Mouse (Mus musculus) gastrocnemius, postnatal 36 days (tissue): ENCODE data around the gene G0s2. TPM values are rescaled to one million over a fixed set of nuclear protein-coding genes. Genes with fewer than 3 reads are reported as not detected.
A peak's percentile ranks its signal among the peaks of the same experiment; 100 is the strongest.
"Not testable (repeated sequence)": the region's sequence is repeated elsewhere in the genome, so short reads cannot be mapped to it uniquely, and the experiment has no call there.

Experiments used
- DNase-seq, 2 experiments: peaks; one replicate each; pipeline ENCODE4 v3.0.0; 2022
- intact Hi-C: fragments of 180-260 bp; cut with DNase I; formaldehyde crosslinking; loops from one replicate; pipeline ENCODE4 v1.15.1; 2025
- total RNA-seq, 2 experiments: library from RNA; stranded (reverse); gene quantifications; 2 replicates each; pipeline ENCODE4 v1.2.3; 2021

The G0s2 gene
- total RNA-seq, 2 experiments from 2014 or later, result 13.2 to 15.9 TPM

DNA sequence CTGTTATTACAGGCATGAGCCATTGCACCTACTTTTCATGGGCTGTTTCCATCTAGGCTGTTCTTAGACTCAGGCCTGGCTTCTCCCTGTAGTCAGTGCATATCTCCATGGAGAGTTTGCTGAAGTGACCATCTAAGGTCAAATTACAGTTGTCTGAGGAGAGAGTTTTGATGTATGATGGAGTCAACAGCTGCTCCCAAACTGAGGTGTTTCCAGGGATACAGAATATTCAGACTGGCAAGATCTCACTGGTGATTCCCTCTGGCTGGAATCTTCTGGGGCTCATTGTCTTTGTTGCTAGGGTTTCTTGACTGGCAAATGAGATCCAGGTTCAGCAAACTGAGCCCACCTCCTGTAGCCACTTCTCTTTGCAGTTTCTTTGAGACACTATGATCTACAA lies 17.7 kb upstream of the G0s2 start:
- intact Hi-C loops, result no loop called here
- no peak for DNase-seq

DNA sequence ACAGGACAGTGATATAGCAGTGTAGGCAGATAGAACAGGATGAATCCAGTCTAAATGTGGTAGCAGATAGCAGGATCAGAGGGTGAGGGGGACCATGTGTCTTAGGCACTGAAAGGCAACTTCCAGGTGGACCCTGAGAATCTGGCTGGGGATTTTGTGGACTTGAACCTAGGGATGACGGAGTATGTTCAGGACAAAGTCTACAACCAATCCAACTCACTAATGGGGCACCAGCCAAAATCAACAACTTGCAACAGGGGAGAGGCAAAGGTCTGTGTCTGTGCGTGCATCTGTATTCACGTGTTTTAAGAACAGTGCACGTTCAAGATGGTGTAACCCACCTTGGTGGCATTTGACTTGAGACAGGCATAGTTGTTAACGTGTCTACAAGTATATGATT lies 16.9 kb upstream of the G0s2 start:
- no peak for DNase-seq
- intact Hi-C loops, result no loop called here

DNA sequence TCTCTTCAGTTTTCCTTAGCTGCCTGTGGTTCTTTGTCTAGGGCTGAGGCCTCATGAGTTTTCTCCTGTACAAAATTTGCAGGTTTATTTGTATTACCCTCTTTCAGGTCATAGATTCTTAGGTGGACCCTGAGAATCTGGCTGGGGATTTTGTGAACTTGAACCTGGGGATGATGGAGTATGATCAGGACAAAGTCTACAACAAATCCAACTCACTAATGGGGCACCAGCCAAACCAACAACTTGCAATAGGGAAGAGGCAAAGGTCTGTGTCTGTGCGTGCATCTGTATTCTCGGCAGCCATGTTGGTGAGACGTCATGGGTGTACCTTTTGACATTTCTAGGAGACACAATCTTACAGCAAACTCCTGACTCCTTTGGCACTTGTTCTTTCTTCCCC lies 16.1 kb upstream of the G0s2 start:
- DNase-seq, result no peak
- intact Hi-C loops, result no loop called here

DNA sequence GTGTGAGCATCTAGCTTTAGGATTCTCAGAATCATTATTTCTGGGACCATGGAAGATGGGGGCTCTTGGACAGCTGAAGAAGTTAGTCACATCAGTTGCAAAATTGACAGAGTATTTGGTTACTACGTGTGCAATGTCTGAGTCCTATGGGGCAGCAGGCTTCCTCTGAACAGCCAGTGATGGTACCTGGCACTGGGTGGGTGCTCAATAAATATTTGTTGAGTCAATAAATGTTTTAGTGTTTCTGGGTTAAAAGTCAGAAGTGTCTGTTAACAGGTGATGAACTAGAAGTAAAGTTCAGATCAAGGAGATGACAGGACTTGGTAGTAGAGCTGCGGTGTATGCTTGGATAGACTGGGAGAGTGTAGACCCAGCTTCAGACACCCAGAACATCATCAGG lies 14.6 kb upstream of the G0s2 start:
- DNase-seq, result no peak
- intact Hi-C loops, result no loop called here

DNA sequence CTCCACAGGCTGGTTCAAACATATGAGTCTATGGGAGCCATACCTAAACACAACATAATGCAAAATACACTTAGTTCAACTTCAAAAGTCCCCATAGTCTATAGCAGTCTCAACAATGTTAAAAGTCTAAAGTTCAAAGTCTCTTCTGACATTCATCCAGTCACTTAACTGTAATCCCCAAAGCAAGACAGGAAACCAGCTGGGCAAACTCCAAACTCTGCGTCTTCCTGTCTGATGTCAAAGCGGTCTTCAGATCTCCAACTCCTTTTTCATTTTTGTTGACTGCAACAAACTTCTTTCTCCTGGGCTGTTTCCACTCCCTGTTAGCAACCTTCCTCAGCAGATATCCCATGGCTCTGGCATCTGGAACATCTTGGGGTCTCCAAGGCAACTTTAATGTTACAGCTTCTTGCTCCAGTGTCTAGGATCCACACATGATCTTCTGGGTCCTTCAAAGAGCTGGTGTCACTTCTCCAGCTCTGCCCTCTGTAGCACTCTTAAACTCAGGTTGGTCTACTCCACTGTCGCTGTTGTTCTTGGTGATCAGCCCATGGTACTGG lies 12.8 kb upstream of the G0s2 start:
- DNase-seq, intact Hi-C loops: not testable (repeated sequence)

DNA sequence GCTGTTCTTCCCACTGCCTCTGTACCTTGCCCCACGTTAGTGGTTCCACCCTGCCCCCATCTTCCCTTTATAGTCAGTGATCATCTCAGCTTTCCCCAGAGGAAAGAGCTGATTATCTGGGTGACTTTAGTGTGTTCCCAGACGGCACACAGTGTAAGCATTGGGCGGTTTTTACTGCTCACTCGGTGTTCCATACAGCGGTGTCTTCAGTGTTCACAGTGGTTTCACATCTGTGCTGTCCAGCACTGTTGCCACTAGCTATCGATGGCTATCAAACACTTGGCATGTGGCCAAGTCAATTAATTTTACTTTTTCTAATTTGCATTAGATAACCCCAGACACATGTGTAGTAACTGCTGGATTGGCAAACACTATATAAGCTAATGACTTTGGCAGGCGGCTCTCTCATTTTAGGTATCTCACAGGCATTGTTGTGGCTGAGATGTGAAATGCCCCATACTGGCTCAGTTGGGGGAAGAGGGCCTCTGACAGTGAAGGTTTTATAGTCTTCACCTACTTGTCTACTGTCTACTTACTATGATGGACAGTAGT lies 11.3 kb upstream of the G0s2 start:
- no peak for DNase-seq
- intact Hi-C loops, result no loop called here

DNA sequence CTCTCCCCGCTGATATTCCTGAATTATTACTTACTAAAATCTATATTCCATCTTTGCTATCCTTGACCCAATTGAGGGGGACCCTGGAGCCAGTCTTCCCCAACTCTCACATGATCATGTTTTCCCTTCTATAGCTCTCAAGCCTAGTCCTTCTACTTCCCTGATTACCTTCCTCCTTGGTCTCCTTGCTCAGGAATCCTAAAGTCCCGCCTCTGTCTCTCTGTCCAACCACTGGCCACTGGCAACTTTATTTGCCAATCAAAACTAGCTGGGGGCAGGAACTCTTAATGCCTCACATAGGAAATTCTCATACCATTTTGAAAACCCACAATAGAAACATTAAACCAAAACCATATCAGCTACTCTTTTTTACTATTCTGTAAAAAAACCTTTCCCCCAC lies 8.3 kb upstream of the G0s2 start:
- intact Hi-C loops, result loop anchor here (2.0 kb wide), 1 partner anchor 33 kb away; no protein-coding TSS in a partner anchor
- DNase-seq, result no peak

DNA sequence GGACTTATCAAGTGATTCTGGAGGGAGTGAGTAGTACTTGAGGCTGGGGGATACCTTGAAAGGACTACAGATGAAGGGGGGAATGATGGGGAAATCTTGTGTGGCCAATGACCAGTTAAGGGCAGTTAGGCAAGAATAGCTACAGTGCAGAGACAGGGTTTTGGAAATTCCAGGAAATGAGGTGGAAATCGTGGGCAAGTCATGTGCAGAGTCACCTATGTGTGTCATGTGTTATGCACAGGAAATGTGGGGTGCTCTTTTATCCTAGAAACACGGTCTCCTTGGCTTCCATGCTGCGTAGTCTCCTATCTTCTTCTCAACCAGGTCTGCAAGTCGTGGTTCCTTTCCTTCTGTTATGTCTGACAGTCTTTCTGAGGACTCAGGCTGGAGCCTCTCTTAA lies 6.5 kb upstream of the G0s2 start:
- intact Hi-C loops, result no loop called here
- DNase-seq, result no peak

DNA sequence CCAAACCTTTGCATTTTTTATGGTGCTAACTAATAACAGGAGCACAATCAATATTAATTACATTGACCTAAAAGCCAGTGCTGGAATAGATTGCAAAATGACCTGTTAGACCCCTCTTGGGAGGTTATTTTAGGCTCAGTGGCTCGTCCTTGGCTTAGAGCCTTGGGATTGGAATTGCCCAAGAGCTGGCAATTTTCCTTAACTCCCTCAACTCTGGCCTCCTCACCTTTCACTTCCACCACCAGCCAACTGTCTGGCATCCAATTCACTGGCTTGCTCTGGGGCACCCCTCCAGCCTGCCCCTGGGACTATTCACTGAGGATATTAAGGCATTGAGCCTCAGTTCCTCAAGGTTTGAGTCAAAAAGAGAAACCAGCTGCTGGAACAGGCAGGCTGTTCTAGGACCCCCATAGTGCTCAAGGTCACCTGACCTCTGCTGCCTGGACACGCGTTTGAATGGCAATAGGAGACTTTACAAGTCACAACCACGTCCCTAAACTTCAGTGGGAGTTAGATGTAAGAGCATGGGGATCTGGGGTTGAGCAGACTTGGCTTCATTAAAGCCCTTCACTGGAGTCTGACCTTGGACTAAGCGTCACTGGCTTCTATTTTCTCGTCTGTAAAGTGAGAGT lies 5.5 kb upstream of the G0s2 start:
- peak; percentile 54 to 58 for DNase-seq
- intact Hi-C loops, result no loop called here

DNA sequence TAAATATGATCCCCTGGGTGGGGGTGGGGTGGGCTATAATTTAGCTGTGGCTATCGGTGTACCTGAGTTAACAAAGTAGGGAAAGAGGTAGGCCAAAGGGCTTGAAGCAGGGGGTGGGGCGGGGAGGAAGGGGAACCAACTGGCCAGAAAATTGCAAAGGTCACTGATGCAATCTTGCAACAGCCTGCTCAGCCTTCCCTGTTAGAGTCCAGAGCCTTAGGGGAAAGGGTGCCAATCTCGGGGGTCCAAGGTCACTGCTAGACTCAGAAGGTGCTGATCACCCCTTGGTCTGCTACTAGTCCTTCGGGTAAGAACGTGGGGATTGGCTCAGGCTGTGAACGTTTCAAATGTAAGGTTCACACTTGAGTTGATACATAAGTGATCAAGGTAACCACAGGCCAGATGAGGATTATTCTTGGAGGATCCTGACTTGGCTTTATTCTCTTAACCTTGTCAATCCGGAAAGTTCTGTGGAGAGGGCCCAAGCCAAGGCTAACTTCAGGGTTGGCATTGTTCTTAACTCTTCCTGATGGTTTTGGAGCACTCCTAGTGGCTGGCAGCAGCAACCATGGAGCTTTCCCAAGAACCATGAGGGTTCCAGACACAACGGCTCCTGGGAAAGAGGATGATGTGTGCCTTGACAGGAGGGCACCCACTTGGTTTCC lies 1.5 kb upstream of the G0s2 start:
- no peak for DNase-seq
- intact Hi-C loops, result no loop called here

DNA sequence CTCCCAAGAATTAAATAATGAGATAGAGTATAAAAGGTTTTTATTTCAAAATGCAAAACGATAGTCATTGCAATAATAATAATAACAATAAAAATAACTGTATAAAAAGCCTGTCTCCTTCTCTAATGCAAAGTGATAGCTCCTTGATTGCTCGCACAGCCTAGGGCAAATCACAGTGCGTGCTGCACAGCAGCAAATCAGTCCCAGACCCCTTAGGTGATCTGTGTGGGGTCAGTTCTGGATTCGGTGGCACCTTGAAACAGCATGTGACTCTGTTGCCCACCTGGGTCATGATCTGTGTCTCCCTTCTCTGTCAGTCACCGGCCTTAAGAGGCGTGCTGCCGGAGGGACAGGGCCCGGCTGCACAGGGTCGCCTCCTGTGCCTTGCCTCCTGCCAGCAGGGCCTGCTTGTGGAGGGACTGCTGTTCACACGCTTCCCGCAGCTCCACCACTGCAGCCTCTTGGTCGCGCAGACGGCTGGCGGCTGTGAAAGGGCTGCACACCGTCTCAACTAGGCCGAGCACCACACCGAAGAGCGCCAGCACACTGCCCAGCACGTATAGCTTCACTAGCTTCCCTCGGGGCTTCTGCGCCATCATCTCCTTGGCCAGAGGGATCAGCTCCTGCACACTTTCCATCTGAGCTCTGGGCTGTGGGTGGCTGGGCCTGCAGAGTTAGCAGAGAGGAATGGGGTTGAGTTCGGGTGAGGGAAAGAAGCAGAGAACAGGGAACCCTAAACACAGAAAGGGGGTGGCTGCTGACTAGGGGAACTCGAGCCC lies 691 bp downstream of the G0s2 start:
- DNase-seq, result peak in 1 of 2 experiments; percentile 51
- intact Hi-C loops, result loop anchor here (2.0 kb wide), 1 partner anchor 44 kb away; no protein-coding TSS in a partner anchor

DNA sequence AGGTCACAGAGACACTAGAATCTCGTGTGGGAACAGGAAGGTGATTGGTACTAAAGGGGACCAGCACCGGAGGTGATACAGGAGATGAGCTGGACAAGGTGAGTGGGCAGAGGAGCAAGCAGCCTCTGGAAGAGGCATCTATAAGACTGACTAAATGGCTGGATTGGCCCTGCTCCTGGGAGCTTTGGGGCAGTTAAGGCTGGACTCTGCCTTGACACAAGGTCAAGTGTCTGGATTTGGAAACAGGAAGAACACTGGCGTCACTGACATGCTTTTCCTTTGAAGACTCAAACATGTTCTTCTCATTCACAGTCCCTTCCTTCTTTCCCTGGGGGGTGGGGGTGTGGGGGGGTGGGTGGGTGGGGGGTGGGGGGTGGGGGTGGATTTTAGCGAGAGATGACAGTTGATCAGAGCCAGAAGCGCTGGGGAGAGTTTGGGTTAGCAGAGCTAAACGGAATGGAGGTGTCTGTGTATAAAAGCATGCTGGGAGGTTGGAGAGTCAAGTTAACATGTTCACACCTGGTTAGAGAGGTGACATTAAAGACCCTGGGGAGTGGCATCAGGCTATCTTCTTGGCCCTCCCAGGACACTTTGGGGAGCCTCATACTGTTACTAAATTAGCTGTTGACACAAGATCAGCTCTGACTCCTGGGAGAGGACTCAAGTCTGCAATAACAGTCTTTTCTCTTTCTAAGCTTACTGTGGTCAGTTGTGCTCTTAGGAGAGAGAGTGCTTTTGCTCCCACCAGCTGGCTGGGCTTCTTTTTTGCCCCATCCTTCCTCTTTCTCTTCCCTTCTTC lies 1.9 kb downstream of the G0s2 start:
- DNase-seq, result no peak
- intact Hi-C loops, result no loop called here

DNA sequence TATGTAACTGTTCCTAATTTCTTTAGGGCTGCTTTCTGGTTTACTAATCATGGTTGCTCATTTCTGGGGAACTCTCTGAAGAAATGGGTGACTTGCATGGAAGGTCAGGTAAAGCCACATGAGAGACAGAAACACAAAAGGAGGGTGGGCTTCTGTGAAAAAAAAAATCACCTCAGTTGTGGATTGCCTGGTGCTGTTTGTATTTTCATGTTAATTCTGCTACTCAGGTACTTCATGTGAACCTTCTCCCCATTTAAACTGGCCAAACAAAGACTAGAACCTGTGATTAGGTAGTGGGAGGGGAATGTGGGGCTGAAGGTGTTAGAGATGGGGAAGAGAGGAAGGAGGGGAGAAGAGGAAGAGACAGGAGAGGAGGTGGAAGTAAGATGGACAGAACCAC lies 7.3 kb downstream of the G0s2 start:
- no peak for DNase-seq
- intact Hi-C loops, result no loop called here

DNA sequence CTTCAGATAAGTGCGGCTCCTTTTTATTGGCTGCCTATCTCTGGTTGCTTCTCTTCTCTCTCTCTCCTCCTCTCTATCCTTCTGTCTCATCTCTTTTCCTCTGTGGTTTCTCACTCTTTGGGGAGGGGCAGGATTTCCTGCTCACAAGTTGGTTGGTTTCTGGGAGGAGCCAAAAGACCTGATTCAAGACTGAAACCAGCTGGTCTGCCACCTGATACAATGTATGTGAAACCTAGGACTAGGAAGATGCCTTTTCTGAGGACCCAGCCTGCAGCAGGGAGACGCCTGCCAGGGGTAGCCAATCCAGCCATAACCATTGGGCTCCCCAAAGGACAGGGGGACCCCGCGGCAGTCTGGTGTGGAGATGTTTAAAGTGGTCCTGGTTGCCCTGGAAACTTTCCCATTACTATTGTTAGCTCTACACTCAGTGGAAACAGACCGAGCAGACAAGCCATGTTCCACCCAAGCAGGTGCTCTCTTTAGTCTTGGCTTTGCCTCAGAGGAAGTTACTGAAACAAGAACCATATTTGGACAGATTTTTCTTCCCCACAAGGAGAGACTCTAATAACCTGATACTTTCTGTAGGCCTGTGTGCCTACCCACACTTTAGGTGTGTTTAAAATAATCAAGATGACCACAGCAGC lies 8.9 kb downstream of the G0s2 start, which contains the start of gene Hsd11b1:
TSS of gene Hsd11b1 (minus strand) at position 121 of the 644 bp plus-strand sequence.
- DNase-seq, result no peak
- intact Hi-C loops, result no loop called here

DNA sequence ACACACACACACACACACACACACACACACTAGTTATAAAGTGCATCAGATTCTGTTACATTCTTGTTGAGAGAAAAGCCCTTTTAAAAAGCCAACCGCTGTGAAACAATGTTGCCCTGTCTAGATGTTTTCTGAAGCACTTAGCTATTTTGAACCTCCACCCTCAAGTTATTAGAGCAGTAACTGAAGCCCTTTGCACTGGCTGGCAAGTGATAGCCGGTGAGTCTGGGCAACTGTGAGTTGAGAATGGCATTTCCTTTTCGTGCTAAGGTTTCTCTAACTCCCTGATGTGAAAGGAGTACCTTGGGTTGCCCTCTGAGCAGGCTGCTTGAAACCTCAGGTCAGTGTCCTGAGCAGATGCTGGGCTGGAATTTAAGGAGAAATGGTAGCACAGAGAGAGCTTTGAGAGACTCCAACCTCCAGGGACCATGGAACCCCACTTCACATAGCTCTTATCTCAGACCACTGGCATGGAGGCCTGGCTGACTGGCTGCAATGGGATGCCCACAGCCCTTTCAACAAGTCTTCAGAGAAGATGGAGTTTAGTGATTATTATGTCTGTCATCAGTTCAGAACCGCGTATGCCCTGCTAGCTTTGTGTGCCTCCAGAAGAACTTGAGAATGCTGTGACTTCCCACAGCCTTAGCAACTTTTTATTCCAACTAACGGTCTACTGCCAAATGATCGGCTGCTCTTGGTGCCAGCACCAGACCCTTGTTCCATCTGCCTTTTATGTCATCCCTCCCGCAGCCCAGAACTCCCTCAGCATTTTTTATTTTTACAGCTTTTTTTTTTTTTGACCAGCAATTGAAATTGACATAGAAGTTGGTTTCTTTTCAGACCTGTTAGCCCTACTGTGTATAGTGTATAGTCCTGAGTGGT lies 9.8 kb downstream of the G0s2 start:
- DNase-seq, result no peak
- intact Hi-C loops, result no loop called here

DNA sequence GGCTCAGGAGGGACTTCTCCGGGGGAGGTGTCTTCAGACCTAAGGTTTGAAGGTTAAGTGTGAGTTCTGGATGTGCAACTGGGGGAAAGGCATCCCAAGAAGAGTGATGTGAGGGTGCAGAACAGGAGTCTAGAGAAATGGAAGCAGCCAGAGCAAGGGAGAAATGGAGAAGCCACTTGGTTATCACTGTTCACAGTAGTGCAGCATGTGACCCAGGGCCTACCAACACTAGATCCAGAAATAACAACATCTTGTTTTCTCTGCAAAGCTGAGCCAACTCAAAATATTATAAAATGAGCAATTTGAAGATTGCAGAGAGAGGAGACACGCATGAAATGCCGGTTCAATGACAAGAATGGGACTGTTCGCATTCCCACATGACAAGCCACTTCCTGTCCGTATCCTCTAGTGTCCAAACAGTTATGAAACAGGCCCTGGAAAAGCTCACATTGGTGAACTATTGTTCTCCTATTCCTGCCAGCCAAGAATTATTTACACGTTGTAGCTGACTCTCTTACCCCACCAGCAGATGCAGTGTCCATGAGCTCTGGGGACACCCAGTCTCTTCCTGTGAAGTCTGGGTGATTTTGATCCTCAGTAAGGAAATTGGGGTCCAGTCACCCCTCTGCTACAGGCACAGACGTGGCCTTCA lies 11.0 kb downstream of the G0s2 start:
- intact Hi-C loops, result no loop called here
- DNase-seq, result no peak

DNA sequence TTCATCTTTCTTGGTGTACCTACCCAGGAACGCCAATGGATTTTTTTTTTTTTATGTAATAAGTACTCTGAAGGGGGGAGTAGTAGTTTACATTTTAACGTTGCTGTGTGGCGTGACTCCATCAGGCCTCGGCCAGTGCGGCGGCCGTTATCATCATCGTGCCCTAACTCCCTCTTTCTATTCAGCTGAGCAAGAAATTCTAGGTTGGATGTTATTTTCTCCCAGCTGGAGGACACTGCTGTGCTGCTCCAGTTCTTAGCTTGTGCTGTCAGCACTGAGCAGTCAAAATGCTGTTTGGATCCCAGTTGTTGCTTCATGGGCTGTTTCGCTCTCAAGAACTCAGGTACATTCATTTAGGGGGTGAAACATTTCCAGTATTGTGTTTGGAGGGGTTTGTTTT lies 13.5 kb downstream of the G0s2 start:
- intact Hi-C loops, result loop anchor here (5.0 kb wide), 1 partner anchor 103 kb away; no protein-coding TSS in a partner anchor
- DNase-seq, result no peak

DNA sequence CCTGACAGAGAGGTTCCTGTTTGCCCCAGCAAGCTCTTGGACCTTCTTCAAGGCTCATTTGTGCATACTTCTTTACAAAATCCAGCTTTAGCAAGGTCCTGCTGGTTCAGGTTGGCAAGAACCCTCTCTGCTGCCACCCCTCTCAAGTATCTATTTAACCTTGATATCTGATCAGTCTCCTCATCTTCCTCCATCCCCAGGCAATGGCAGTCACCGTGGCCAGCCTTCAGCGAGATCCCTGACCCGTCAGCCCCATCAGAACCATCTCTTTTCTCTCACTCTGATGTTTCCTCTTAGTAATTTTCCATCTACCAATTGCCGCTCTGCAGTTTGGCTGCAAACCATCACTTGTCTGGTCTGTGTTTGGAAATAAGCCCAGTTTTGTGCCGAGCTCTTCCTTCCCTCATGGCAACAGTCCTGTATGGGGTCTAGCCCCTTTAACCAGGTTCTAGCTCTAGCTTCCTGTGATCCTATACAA lies 16.4 kb downstream of the G0s2 start:
- no peak for DNase-seq
- intact Hi-C loops, result loop anchor here (5.0 kb wide), 1 partner anchor 106 kb away; no protein-coding TSS in a partner anchor
